Mouse (Mus musculus): ENCODE data around the gene Gm49325. TPM values are rescaled to one million over a fixed set of nuclear protein-coding genes. Genes with fewer than 3 reads are reported as not detected.
A peak's percentile ranks its signal among the peaks of the same experiment; 100 is the strongest.

The Gm49325 gene
- polyA plus RNA-seq, 1 experiment from 2014 or later: 13.1 TPM

DNA sequence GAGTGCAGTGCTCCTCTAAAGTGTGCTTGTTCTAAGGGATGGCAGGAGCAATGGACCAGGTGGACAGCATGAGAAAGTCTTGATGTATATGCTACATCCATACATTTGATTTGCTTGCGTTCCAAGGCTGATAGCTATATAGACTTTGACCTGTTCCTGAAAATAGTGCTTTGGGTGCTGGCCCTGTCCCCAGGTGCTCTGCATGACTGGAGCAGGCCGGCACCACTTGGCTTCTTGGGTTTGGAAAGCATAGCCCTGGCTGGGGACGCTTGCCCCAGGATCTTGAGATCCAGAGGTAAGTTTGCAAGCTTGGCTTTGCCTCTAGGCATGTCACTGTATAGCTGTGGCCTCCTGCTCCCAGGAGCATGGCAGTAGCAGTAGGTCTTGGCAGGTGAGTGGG lies 19.4 kb upstream of the Gm49325 start:
- WGBS: 85% methylated on average over 3 of the region's 3 CpGs
- TF ChIP-seq CTCF (IDR thresholded peaks at IDR 0.05; ENCODE audit: low read depth): no peak
- no peak overlapping the region for H3K27ac ChIP-seq
- H3K4me3 ChIP-seq (replicated peaks; ENCODE audit: low read depth, low read length): no peak overlapping the region
- H3K9me3 ChIP-seq (replicated peaks; ENCODE audit: low read length): no peaks in the 10 kb centered on the region
- H3K4me2 ChIP-seq (ENCODE audit: low read length): no peak overlapping the region
- no peaks in the 10 kb centered on the region for H3K27me3 ChIP-seq (ENCODE audit: insufficient read depth, low read length)
- peaks cover 21% of the 10 kb centered on the region; the same call in 1 of the 2 replicates for H3K4me1 ChIP-seq (replicated peaks; ENCODE audit: insufficient read depth, low read length)
- ATAC-seq (replicated peaks; ENCODE audit: low FRiP score, low read depth) (no peak), DNase-seq (ENCODE audit: low spot score) (no peak)
- H3K9ac ChIP-seq (ENCODE audit: low read depth, low read length): no peak overlapping the region
- H3K36me3 ChIP-seq (ENCODE audit: insufficient read depth, low read length): 0 out of 2 replicates have a peak, but pooled peaks cover 13% of the 10 kb centered on the region

DNA sequence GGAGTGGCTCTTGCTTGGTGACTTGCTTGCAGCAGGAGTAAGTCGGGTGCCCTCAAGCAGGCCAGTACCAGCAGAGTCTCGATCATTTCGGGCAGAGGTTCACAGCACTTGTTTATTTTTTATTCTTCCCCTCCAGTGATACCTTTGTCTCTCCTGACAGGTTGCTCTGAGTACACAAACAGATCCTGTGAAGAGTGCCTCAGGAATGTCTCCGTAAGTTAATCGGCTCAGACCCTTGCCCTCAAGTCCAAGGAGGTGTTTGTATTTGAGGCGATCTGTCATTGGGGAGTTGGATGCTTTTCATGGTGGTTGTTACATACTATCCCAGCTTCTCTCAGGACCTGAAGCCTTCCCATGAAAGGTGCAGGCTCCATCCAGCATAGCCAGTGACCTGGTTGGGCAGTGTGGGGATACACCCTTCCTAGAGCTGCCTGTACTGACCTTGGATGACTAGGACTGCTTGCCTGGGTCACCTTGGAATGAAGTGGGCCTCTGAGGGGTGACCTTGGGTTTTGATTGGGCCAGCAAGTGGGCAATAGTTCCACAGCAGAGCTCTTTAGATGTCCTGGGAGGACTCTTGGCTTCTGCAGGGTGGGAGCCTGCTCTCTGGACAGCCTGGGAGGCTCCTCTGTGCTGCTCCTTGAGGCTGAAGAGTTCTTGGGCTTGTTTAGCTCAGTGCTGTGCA lies 18.8 kb upstream of the Gm49325 start:
- H3K4me1 ChIP-seq (replicated peaks; ENCODE audit: insufficient read depth, low read length): peaks cover 21% of the 10 kb centered on the region; the same call in 1 of the 2 replicates
- WGBS: 75% methylated on average over 6 of the region's 6 CpGs

DNA sequence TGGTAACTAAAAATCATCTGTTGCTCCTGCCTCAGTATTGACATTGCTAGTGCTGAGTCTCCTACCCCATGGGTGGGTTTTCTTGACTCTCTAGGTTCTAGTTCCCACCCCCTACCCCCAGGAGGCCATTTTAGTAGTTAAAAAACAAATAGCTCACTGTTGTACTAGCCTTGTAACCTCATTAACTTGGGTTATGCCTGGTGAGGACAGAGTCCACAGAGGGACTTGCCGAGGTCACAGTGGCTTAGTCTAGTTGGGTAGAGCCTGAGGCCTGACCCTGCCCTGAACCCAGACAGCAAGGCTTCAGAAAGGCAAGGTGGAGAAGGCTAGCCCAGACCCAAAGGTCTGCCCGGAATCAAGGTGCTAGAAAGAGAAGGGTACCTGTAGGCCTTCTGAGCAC lies 18.0 kb upstream of the Gm49325 start:
- Histone ChIP-seq H3K4me3 (replicated peaks; ENCODE audit: low read depth, low read length) (no peak overlapping the region), H3K9ac (ENCODE audit: low read depth, low read length) (no peak overlapping the region), H3K4me1 (replicated peaks; ENCODE audit: insufficient read depth, low read length) (peaks cover 14% of the 10 kb centered on the region; the same call in 1 of the 2 replicates), H3K36me3 (ENCODE audit: insufficient read depth, low read length) (peaks cover 21% of the 10 kb centered on the region), H3K9me3 (replicated peaks; ENCODE audit: low read length) (no peaks in the 10 kb centered on the region), H3K27me3 (ENCODE audit: insufficient read depth, low read length) (no peaks in the 10 kb centered on the region), H3K27ac (peak overlapping the region; percentile 43; the same call in 1 of the 2 replicates), H3K4me2 (ENCODE audit: low read length) (no peak overlapping the region)
- WGBS: 81% methylated on average over 2 of the region's 2 CpGs
- no peak for DNase-seq (ENCODE audit: low spot score)
- no peak for ATAC-seq (replicated peaks; ENCODE audit: low FRiP score, low read depth)
- TF ChIP-seq CTCF (IDR thresholded peaks at IDR 0.05; ENCODE audit: low read depth): no peak

More for the DNA sequence above, 18.8 kb upstream of the Gm49325 start:
- TF ChIP-seq CTCF (IDR thresholded peaks at IDR 0.05; ENCODE audit: low read depth): no peak
- no peak for ATAC-seq (replicated peaks; ENCODE audit: low FRiP score, low read depth)
- no peak for DNase-seq (ENCODE audit: low spot score)
- H3K9ac ChIP-seq (ENCODE audit: low read depth, low read length): no peak overlapping the region
- H3K36me3 ChIP-seq (ENCODE audit: insufficient read depth, low read length): peaks cover 13% of the 10 kb centered on the region; the same call in 1 of the 2 replicates
- peak overlapping the region; percentile 43; the same call in 1 of the 2 replicates for H3K27ac ChIP-seq
- no peaks in the 10 kb centered on the region for H3K27me3 ChIP-seq (ENCODE audit: insufficient read depth, low read length)
- H3K4me3 ChIP-seq (replicated peaks; ENCODE audit: low read depth, low read length): no peak overlapping the region
- no peaks in the 10 kb centered on the region for H3K9me3 ChIP-seq (replicated peaks; ENCODE audit: low read length)
- no peak overlapping the region for H3K4me2 ChIP-seq (ENCODE audit: low read length)

DNA sequence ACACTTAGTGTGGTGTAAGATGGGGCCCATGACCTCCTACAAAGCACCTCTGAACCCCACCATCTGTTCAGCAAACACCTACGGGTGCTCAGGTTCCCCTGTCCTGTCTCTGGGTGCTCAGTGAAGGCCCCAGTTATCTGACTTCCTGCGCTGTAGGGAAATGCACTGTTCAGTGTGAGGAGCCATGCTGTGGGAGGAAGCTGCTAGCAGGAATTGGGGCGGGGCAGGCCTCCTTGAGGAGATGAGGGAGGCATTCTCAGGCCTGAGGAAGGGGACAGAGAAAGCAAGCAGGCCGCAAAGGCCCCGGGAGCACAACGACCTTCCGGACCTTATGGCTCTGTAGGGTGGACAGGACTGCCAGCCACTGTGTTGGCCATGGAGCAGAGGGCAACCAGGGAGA lies 16.9 kb upstream of the Gm49325 start:
- TF ChIP-seq CTCF (IDR thresholded peaks at IDR 0.05; ENCODE audit: low read depth): no peak
- DNase-seq (ENCODE audit: low spot score) (no peak), ATAC-seq (replicated peaks; ENCODE audit: low FRiP score, low read depth) (no peak)
- Histone ChIP-seq H3K27ac (peak overlapping the region; percentile 42; the same call in 1 of the 2 replicates), H3K4me2 (ENCODE audit: low read length) (no peak overlapping the region), H3K4me3 (replicated peaks; ENCODE audit: low read depth, low read length) (no peak overlapping the region), H3K36me3 (ENCODE audit: insufficient read depth, low read length) (peaks cover 32% of the 10 kb centered on the region), H3K4me1 (replicated peaks; ENCODE audit: insufficient read depth, low read length) (peaks cover 4% of the 10 kb centered on the region; the same call in 1 of the 2 replicates), H3K9me3 (replicated peaks; ENCODE audit: low read length) (no peaks in the 10 kb centered on the region), H3K27me3 (ENCODE audit: insufficient read depth, low read length) (no peaks in the 10 kb centered on the region), H3K9ac (ENCODE audit: low read depth, low read length) (no peak overlapping the region)
- 62% methylated on average over 7 of the region's 7 CpGs for WGBS

DNA sequence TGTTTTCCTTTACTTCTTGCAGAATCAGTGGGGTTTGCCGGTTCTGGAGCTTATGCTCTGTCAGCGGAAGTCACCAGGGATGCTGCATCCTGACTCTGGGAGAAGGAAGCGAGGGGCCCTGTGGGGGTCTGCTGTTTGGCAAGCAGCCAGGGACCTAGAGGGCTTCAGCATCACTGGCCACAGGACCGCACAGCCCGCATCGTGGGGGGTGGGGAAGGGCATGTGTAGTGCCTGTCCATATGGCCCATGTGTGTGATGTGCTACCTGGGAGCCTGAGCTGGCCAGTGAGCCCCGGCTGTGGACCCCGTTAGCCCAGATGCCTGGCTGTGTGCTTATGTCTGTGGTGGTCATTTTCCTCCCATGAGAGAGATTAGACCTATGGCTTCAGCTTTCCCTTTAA lies 16.2 kb upstream of the Gm49325 start:
- H3K4me1 ChIP-seq (replicated peaks; ENCODE audit: insufficient read depth, low read length): peaks cover 3% of the 10 kb centered on the region; the same call in 1 of the 2 replicates
- ATAC-seq (replicated peaks; ENCODE audit: low FRiP score, low read depth): no peak
- no peaks in the 10 kb centered on the region for H3K27me3 ChIP-seq (ENCODE audit: insufficient read depth, low read length)
- DNase-seq (ENCODE audit: low spot score): no peak
- 73% methylated on average over 8 of the region's 8 CpGs for WGBS
- no peaks in the 10 kb centered on the region for H3K9me3 ChIP-seq (replicated peaks; ENCODE audit: low read length)
- H3K4me2 ChIP-seq (ENCODE audit: low read length): no peak overlapping the region
- no peak for TF ChIP-seq CTCF (IDR thresholded peaks at IDR 0.05; ENCODE audit: low read depth)
- peaks cover 38% of the 10 kb centered on the region for H3K36me3 ChIP-seq (ENCODE audit: insufficient read depth, low read length)
- H3K9ac ChIP-seq (ENCODE audit: low read depth, low read length): no peak overlapping the region
- no peak overlapping the region for H3K4me3 ChIP-seq (replicated peaks; ENCODE audit: low read depth, low read length)
- no peak overlapping the region for H3K27ac ChIP-seq

DNA sequence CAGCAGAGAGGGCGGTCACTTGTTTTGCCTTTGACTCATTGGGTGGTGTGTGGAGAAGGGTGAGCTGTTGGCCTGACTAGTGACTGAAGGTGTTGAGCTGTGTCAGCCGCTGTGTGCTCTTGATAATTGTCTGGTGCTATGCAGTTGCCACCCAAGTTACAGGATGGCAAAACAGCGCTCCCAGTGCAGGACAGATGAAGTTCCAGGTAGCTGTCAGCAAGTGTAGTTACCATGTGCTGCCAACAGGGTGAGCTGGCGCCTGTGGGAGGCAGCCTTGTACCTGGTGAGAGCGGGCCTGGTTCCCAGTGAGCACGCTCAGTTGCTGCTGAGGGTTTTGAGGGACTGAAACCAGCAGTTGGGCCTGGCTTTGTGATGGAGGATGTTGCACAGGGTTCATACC lies 15.2 kb upstream of the Gm49325 start:
- Histone ChIP-seq H3K27me3 (ENCODE audit: insufficient read depth, low read length) (no peaks in the 10 kb centered on the region), H3K36me3 (ENCODE audit: insufficient read depth, low read length) (peaks cover 42% of the 10 kb centered on the region), H3K27ac (peak overlapping the region; percentile 26), H3K9ac (ENCODE audit: low read depth, low read length) (no peak overlapping the region), H3K4me2 (ENCODE audit: low read length) (no peak overlapping the region), H3K4me3 (replicated peaks; ENCODE audit: low read depth, low read length) (no peak overlapping the region), H3K4me1 (replicated peaks; ENCODE audit: insufficient read depth, low read length) (peaks cover 3% of the 10 kb centered on the region; the same call in 1 of the 2 replicates), H3K9me3 (replicated peaks; ENCODE audit: low read length) (no peaks in the 10 kb centered on the region)
- DNase-seq (ENCODE audit: low spot score) (peak; percentile 74), ATAC-seq (replicated peaks; ENCODE audit: low FRiP score, low read depth) (peak; percentile 70)
- WGBS: 37% methylated on average over 6 of the region's 6 CpGs
- TF ChIP-seq CTCF (IDR thresholded peaks at IDR 0.05; ENCODE audit: low read depth): peak; percentile 83

Measured in kidney, postnatal 0 days (tissue).